Mouse (Mus musculus) brain, embryonic 14.5 days (tissue): ENCODE measurements around the gene Gstm2.

Experiments
- CTCF ChIP-seq: fragments of 200-500 bp; IDR thresholded peaks from 2 replicates; pipeline ENCODE4 v1.5.1; 2012; ENCODE audit warnings: inconsistent platforms, mild to moderate bottlenecking, moderate library complexity, borderline replicate concordance; ENCODE audit not compliant: insufficient read depth, insufficient read length; ENCODE audit errors: extremely low read depth
- POLR2A ChIP-seq: fragments of 200-500 bp; IDR thresholded peaks from 2 replicates; pipeline ENCODE4 v1.6.1; 2012; ENCODE audit warnings: mild to moderate bottlenecking, inconsistent platforms, borderline replicate concordance; ENCODE audit not compliant: poor library complexity, insufficient read depth, insufficient read length, severe bottlenecking; ENCODE audit errors: extremely low read depth

DNA sequence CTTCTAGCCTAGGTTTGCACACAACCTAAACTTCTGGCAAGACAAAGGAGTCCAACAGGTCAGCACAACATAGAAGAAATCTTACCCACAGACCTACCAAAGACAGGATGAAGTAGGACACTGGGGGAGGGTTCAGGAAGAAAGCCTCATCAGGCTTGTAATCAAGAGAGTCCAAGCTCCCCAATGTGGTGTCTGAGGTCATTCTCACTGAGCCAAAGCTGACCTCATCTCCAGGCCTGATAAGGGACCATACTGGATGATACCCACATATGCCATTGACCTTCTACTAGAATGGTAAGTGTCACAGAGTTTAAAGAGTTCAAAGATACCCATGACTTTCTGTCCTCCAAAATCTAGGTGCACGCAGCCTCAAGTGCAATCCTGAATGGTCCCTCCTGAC, 12.0 kb downstream of the Gstm2 start:
- TF ChIP-seq POLR2A, result no peak
- TF ChIP-seq CTCF, result no peak
